Mouse (Mus musculus): ENCODE results near the gene Rem2. TPM values are rescaled to one million over a fixed set of nuclear protein-coding genes. Genes with fewer than 3 reads are reported as not detected.

Gene Rem2
- total and polyA plus RNA-seq, 3 experiments = 4.8 to 38.8 TPM; not detected in 1

- H3K4me1 ChIP-seq (ENCODE audit: control insufficient read depth in 1 of 2, insufficient read depth in 2 of 2, low read length in 2 of 2) = peaks cover 22 to 33% of the 10 kb centered on the region in 2 experiments
- H3K27ac ChIP-seq (ENCODE audit: control insufficient read depth, low read depth, low read length) = peak overlapping the region; percentile 80
- H3K36me3 ChIP-seq (ENCODE audit: control insufficient read depth in 1 of 2, insufficient read depth in 2 of 2, low read length in 2 of 2) = peaks cover 0 to 30% of the 10 kb centered on the region in 2 experiments; a peak in 2 of 4 replicates
- H3K27me3 ChIP-seq (ENCODE audit: control insufficient read depth in 1 of 2, insufficient read depth in 2 of 2, low read length in 2 of 2) = no peaks in the 10 kb centered on the region
- H3K79me2 ChIP-seq (ENCODE audit: control insufficient read depth, insufficient read depth, low read length, poor library complexity) = no peaks in the 10 kb centered on the region
- H3K4me3 ChIP-seq (ENCODE audit: control insufficient read depth in 1 of 2, insufficient read depth in 1 of 2, low read depth in 2 of 2, low read length in 2 of 2) = no peak overlapping the region; a peak in 1 of 4 replicates
- H3K9ac ChIP-seq (ENCODE audit: control insufficient read depth, low read depth, low read length, poor library complexity, severe bottlenecking) = peak overlapping the region; percentile 49
- peak; percentile 76 for DNase-seq (ENCODE audit: low read depth, low spot score)
- no peaks in the 10 kb centered on the region for H3K9me3 ChIP-seq (replicated peaks; ENCODE audit: insufficient read depth, low read length)
- TF ChIP-seq EP300 (IDR thresholded peaks at IDR 0.05; ENCODE audit: low read depth in 1 of 2, low read length in 2 of 2) (peak; percentile 58 to 83; a peak in 3 of 4 replicates), RCOR1 (IDR thresholded peaks at IDR 0.05; ENCODE audit: low read depth, low read length) (peak; percentile 63; the same call in 1 of the 2 replicates), ETS1 (IDR thresholded peaks at IDR 0.05; ENCODE audit: low read depth, low read length) (peak; percentile 64; the same call in 1 of the 2 replicates), HCFC1 (IDR thresholded peaks at IDR 0.05; ENCODE audit: low read depth, low read length) (peak; percentile 32; the same call in 1 of the 2 replicates), GABPA (IDR thresholded peaks at IDR 0.05; ENCODE audit: low read depth, low read length) (no peak), USF2 (IDR thresholded peaks at IDR 0.05; ENCODE audit: borderline replicate concordance in 1 of 2, insufficient read depth in 1 of 2, low read depth in 1 of 2, low read length in 2 of 2) (no peak), SMC3 (IDR thresholded peaks at IDR 0.05; ENCODE audit: low read depth, low read length) (no peak), ELF1 (IDR thresholded peaks at IDR 0.05; ENCODE audit: low read depth, low read length) (no peak), POLR2AphosphoS5 (IDR thresholded peaks at IDR 0.05; ENCODE audit: borderline replicate concordance, low read depth, low read length) (no peak), CHD2 (IDR thresholded peaks at IDR 0.05; ENCODE audit: low read length) (no peak), E2F4 (IDR thresholded peaks at IDR 0.05; ENCODE audit: borderline replicate concordance, low read depth, low read length) (0 out of 2 replicates have a peak, but pooled peaks have one; percentile 24), UBTF (IDR thresholded peaks at IDR 0.05; ENCODE audit: borderline replicate concordance, insufficient read depth, low read depth, low read length) (no peak), MEF2A (IDR thresholded peaks at IDR 0.05; ENCODE audit: extremely low read depth, insufficient replicate concordance, low read depth, low read length, poor library complexity, severe bottlenecking) (0 out of 2 replicates have a peak, but pooled peaks have one; percentile 23), TCF12 (IDR thresholded peaks at IDR 0.05; ENCODE audit: low read depth, low read length) (0 out of 2 replicates have a peak, but pooled peaks have one; percentile 41), ZMIZ1 (IDR thresholded peaks at IDR 0.05; ENCODE audit: low read depth, low read length) (no peak), NELFE (IDR thresholded peaks at IDR 0.05; ENCODE audit: low read depth, low read length) (peak; percentile 38; the same call in 1 of the 2 replicates), MAFK (IDR thresholded peaks at IDR 0.05; ENCODE audit: borderline replicate concordance, low read depth, low read length) (no peak), BHLHE40 (IDR thresholded peaks at IDR 0.05; ENCODE audit: borderline replicate concordance, low read depth, low read length) (peak; percentile 60; the same call in 1 of the 2 replicates), TAL1 (IDR thresholded peaks at IDR 0.05; ENCODE audit: low read length) (no peak), JUND (IDR thresholded peaks at IDR 0.05; ENCODE audit: low read depth, low read length) (0 out of 2 replicates have a peak, but pooled peaks have one; percentile 18), ZC3H11A (IDR thresholded peaks at IDR 0.05; ENCODE audit: low read depth, low read length) (no peak), SIN3A (IDR thresholded peaks at IDR 0.05; ENCODE audit: low read length) (peak; percentile 62), ZNF384 (IDR thresholded peaks at IDR 0.05; ENCODE audit: low read depth, low read length) (no peak), MAZ (IDR thresholded peaks at IDR 0.05; ENCODE audit: low read depth, low read length) (0 out of 2 replicates have a peak, but pooled peaks have one; percentile 58), GATA1 (IDR thresholded peaks at IDR 0.05; ENCODE audit: low read depth, low read length) (peak; percentile 79; the same call in 1 of the 2 replicates), MYB (IDR thresholded peaks at IDR 0.05; ENCODE audit: low read depth, low read length) (peak; percentile 76), MXI1 (IDR thresholded peaks at IDR 0.05; ENCODE audit: low read depth, low read length) (no peak), RAD21 (IDR thresholded peaks at IDR 0.05; ENCODE audit: low read depth, low read length) (no peak), MAX (IDR thresholded peaks at IDR 0.05; ENCODE audit: low read length) (peak; percentile 71), POLR2A (IDR thresholded peaks at IDR 0.05; ENCODE audit: control insufficient read depth in 1 of 2, insufficient read depth in 1 of 2, low read depth in 1 of 2, low read length in 2 of 2, poor library complexity in 1 of 2) (peak in 1 of 2 experiments; percentile 48; a peak in 1 of 4 replicates), TBP (IDR thresholded peaks at IDR 0.05; ENCODE audit: low read depth, low read length) (0 out of 2 replicates have a peak, but pooled peaks have one; percentile 46)
Measured at GRCm38 (mm10) chr14:54477172-54477909, 1.4 kb downstream of the Rem2 start.

Measured in MEL (cell line).